Mouse (Mus musculus) kidney, adult 2 months (tissue): ENCODE data around the gene 4930449I24Rik.

Experiments
- CTCF ChIP-seq: fragments of 200-500 bp; conservative IDR thresholded peaks from 2 replicates; pipeline ENCODE4 v1.5.1; 2011; ENCODE audit warnings: low read depth, mild to moderate bottlenecking, control low read depth, low read length, moderate library complexity, mixed read lengths; ENCODE audit not compliant: insufficient read depth, insufficient read length
- POLR2A ChIP-seq: fragments of 200-500 bp; IDR thresholded peaks from one replicate; pipeline ENCODE4 v1.6.1; 2011; ENCODE audit warnings: low read depth, low read length, control low read depth

GRCm38 (mm10) chr5:146470821-146471220 lies 31.4 kb upstream of the 4930449I24Rik start:
- TF ChIP-seq CTCF (no peak), POLR2A (no peak)
